Mouse (Mus musculus): ENCODE measurements around the gene C5ar1. TPM values are rescaled to one million over a fixed set of nuclear protein-coding genes. Genes with fewer than 3 reads are reported as not detected.
A peak's percentile ranks its signal among the peaks of the same experiment; 100 is the strongest.

C5ar1 gene
- polyA plus RNA-seq, 1 experiment, result 6.6 TPM

DNA sequence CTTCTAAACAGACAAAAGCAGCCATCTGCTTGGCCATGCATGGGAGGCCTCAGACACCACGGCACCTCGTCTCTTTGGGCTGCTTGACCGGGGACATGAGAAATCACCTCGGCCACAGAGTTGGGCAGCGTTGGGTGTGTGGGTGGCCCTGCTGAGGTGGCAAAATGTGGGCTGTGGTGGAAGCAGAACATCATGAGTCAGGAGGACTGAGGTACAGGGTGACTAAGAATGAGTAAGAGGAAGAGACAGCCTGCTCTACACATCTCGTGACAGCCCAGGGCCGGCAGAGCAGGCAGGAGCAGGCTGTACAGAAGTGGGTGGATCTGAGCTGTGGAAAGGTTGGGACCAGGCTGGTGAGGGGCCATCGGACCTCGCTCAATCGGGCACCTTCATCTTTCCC lies 51.8 kb downstream of the C5ar1 start:
- Histone ChIP-seq H3K4me1 (peaks cover 89% of the 10 kb centered on the region), H3K27me3 (replicated peaks) (no peaks in the 10 kb centered on the region), H3K36me3 (replicated peaks; ENCODE audit: low read length) (peaks cover 81% of the 10 kb centered on the region), H3K9me3 (no peaks in the 10 kb centered on the region), H3K4me3 (replicated peaks) (peak overlapping the region; percentile 73)
- no peak for TF ChIP-seq GATA1 (IDR thresholded peaks at IDR 0.05; ENCODE audit: borderline replicate concordance, low read length)
- TF ChIP-seq FLI1 (IDR thresholded peaks at IDR 0.05; ENCODE audit: low read length), result no peak

DNA sequence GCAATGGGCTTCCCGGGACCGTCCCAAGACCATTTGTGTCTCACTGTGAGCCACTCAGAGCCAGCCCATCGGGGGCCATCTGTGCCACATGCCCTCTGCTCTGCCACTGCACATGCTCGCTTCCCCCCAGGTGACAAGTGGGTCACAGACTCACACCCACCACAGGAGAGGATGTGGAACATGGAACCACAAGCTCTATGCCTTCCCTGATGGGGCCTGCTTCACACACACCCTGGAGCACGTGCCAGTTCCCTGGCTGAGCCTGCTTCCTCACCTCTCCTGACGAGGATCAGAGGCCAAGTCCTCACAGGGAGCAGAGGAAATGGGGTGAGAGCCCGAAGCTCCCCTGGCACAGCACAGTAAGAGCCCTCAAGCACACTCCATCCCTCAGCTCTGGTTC lies 52.3 kb downstream of the C5ar1 start:
- Histone ChIP-seq H3K4me3 (replicated peaks) (peak overlapping the region; percentile 73), H3K36me3 (replicated peaks; ENCODE audit: low read length) (peaks cover 84% of the 10 kb centered on the region), H3K4me1 (peaks cover 89% of the 10 kb centered on the region), H3K9me3 (no peaks in the 10 kb centered on the region), H3K27me3 (replicated peaks) (no peaks in the 10 kb centered on the region)
- TF ChIP-seq GATA1 (IDR thresholded peaks at IDR 0.05; ENCODE audit: borderline replicate concordance, low read length) (no peak), FLI1 (IDR thresholded peaks at IDR 0.05; ENCODE audit: low read length) (no peak)

DNA sequence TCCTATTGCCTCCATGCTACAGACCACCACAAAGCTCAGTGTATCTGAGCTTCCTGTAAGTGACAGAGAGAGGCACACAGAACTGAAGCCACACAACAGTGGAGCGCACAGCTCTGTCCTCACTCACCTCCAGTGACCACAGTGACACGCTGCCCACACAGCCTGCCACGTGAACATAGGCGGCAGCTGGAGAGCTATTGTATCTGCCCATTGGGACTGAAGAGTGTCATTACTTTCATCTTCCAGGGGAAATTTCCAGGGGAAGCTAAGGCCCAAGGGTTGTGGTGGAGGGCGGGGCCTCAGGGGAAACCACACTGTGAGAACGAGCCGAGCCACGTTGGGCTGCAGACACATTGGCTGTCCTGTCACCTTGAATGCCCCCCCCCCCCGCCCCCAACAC lies 54.5 kb downstream of the C5ar1 start:
- TF ChIP-seq GATA1 (IDR thresholded peaks at IDR 0.05; ENCODE audit: borderline replicate concordance, low read length) (no peak), FLI1 (IDR thresholded peaks at IDR 0.05; ENCODE audit: low read length) (no peak)
- H3K27me3 ChIP-seq (replicated peaks), result no peaks in the 10 kb centered on the region
- H3K4me3 ChIP-seq (replicated peaks), result peak overlapping the region; percentile 55
- peaks cover 91% of the 10 kb centered on the region for H3K4me1 ChIP-seq
- H3K36me3 ChIP-seq (replicated peaks; ENCODE audit: low read length), result peaks cover 82% of the 10 kb centered on the region
- H3K9me3 ChIP-seq, result no peaks in the 10 kb centered on the region

DNA sequence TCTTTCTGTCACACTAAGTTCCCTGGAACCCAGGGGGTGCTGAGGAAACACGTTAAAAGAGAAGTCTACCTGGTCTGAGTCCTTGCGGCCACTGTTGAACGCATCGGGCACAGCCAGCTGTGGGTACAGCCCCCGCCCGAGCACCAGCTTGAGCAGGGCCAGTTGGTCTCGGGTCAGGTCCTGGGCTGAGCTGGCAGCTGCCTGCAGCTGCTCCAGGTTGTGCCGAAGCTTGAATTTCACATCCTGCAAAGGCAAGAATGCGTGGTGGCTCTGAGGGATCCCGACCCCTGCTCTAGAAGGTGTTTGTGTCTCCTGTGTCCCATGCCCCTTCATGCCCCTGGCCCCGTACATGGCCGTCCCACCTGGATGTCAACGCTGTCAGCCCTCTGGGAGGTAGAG lies 55.8 kb downstream of the C5ar1 start:
- Histone ChIP-seq H3K4me1 (peaks cover 86% of the 10 kb centered on the region), H3K36me3 (replicated peaks; ENCODE audit: low read length) (peaks cover 82% of the 10 kb centered on the region), H3K4me3 (replicated peaks) (no peak overlapping the region), H3K9me3 (no peaks in the 10 kb centered on the region), H3K27me3 (replicated peaks) (no peaks in the 10 kb centered on the region)
- TF ChIP-seq GATA1 (IDR thresholded peaks at IDR 0.05; ENCODE audit: borderline replicate concordance, low read length), result no peak
- no peak for TF ChIP-seq FLI1 (IDR thresholded peaks at IDR 0.05; ENCODE audit: low read length)

DNA sequence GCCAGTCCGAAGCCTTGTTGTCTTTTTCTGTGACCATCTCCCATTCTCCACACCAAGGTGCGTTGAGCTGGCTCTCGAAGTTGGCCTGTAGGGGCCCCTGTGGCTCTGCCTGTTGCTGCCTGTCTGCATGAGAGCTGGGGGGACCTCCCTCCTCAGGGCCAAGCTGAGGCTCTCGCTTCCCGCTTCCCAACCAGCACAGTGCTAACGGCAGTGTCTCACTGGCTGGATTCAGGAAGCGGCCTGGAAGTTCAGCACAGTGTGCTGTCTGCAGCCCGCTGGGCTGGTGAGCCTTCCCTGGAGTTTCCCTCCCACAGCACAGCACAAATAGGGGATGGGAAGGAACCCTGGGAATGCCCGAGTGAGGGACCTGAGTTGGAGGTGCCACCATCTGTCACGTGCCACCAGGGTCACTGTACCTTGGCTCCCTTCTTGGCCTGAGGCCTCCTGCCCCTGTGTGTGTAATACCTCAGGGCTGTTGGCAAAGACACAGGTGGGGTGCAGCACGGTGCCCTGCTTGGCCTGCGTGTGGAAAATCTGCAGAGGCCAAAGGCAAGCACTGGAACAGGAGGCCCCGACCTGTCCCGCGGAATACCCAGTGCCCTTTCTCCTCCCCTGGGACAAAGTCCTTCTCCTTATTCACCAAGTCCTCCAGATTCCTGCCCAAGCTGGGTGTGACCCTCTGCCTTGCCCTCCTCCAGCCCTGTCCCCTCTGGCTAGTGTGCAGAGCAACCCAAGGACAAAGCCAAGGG lies 56.4 kb downstream of the C5ar1 start:
- TF ChIP-seq FLI1 (IDR thresholded peaks at IDR 0.05; ENCODE audit: low read length), result no peak
- no peak for TF ChIP-seq GATA1 (IDR thresholded peaks at IDR 0.05; ENCODE audit: borderline replicate concordance, low read length)
- H3K9me3 ChIP-seq, result no peaks in the 10 kb centered on the region
- H3K4me3 ChIP-seq (replicated peaks), result no peak overlapping the region
- H3K4me1 ChIP-seq, result peaks cover 85% of the 10 kb centered on the region
- H3K36me3 ChIP-seq (replicated peaks; ENCODE audit: low read length), result peaks cover 86% of the 10 kb centered on the region
- no peaks in the 10 kb centered on the region for H3K27me3 ChIP-seq (replicated peaks)

DNA sequence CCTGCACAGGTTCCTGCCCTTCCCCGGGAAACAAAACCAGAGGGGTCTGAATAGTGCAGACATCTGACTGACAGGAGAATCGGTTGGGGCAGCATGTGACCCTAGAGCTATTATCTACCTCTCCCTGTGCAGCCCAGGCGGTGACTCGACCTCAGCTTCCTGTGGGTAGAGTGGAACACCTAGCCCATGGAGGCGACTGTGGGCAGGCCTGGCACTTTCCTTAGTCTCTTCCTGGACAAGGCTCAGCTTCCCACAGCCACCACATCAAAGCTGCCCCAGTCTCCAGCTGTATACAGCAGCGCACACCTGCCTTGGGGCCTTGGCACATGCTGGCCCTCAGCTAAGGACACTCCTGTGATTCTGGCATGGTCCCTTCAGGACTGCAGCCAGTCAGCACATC lies 58.2 kb downstream of the C5ar1 start:
- Histone ChIP-seq H3K9me3 (no peaks in the 10 kb centered on the region), H3K4me1 (peaks cover 67% of the 10 kb centered on the region), H3K36me3 (replicated peaks; ENCODE audit: low read length) (peaks cover 92% of the 10 kb centered on the region), H3K27me3 (replicated peaks) (no peaks in the 10 kb centered on the region), H3K4me3 (replicated peaks) (peak overlapping the region; percentile 2)
- TF ChIP-seq FLI1 (IDR thresholded peaks at IDR 0.05; ENCODE audit: low read length) (no peak), GATA1 (IDR thresholded peaks at IDR 0.05; ENCODE audit: borderline replicate concordance, low read length) (no peak)

DNA sequence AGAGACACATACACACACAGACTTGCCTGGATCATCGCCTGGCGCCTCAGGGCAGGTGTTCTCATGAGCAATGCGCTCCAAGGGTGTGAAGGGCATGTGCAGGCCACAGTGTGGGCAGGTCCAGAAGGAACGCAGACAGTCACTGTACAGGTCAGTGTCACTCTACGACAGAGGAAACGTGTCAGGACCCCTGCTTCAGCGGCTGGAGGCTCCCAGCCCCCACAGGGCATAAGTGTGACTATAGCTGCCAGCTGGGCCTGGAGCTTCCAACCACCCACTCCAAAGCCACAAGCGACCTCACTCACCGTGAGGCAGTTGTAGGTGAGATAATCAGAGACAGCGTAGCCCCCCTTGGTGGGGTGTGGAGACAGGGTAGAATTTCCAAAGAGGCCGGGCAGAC lies 60.8 kb downstream of the C5ar1 start:
- H3K4me3 ChIP-seq (replicated peaks), result peak overlapping the region; percentile 2
- no peaks in the 10 kb centered on the region for H3K9me3 ChIP-seq
- no peaks in the 10 kb centered on the region for H3K27me3 ChIP-seq (replicated peaks)
- H3K36me3 ChIP-seq (replicated peaks; ENCODE audit: low read length), result peaks cover 71% of the 10 kb centered on the region
- H3K4me1 ChIP-seq, result peaks cover 50% of the 10 kb centered on the region
- TF ChIP-seq FLI1 (IDR thresholded peaks at IDR 0.05; ENCODE audit: low read length) (no peak), GATA1 (IDR thresholded peaks at IDR 0.05; ENCODE audit: borderline replicate concordance, low read length) (no peak)

DNA sequence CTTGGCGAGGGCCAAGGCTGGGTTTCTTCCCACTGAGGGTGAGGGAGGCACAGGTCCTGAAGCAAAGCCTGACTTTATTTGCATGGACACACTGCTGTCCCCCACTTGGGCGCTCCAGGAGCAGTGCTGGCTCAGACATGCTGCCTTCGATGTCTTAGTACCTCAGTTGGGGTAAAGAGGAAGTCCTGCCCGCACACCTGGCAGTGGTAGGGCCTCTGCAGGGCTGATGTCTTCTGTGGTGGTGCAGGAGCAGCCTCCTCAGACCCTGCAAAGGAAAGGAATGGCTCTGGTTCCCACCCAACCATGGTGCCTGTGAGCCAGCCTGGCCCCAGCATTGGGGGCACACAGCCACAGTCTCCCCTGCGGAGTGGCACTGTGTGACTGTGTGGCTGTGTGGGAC lies 62.2 kb downstream of the C5ar1 start:
- Histone ChIP-seq H3K27me3 (replicated peaks) (no peaks in the 10 kb centered on the region), H3K4me1 (peaks cover 53% of the 10 kb centered on the region), H3K4me3 (replicated peaks) (peak overlapping the region; percentile 18), H3K9me3 (no peaks in the 10 kb centered on the region), H3K36me3 (replicated peaks; ENCODE audit: low read length) (peaks cover 57% of the 10 kb centered on the region)
- TF ChIP-seq FLI1 (IDR thresholded peaks at IDR 0.05; ENCODE audit: low read length), result no peak
- no peak for TF ChIP-seq GATA1 (IDR thresholded peaks at IDR 0.05; ENCODE audit: borderline replicate concordance, low read length)

Other genes with a start within 250 kb of the C5ar1 start
- gene Bicra, start 211.6 kb downstream of the C5ar1 start, polyA plus RNA-seq (2012; ENCODE audit: insufficient read depth, low replicate concordance), result 30.6 and 132 TPM in 2 replicates
- 0.15 TPM in 1 of 2 replicates, not detected in the other for gene Zfp541, start 197.7 kb downstream of the C5ar1 start, polyA plus RNA-seq (2012; ENCODE audit: insufficient read depth, low replicate concordance)
- 161 and 318 TPM in 2 replicates for gene Napa, start 161.1 kb downstream of the C5ar1 start, polyA plus RNA-seq (2012; ENCODE audit: insufficient read depth, low replicate concordance)
- gene Kptn, start 139.6 kb downstream of the C5ar1 start, polyA plus RNA-seq (2012; ENCODE audit: insufficient read depth, low replicate concordance), result 5.7 and 14.1 TPM in 2 replicates
- not detected in 2 replicates for gene Slc8a2, start 129.7 kb downstream of the C5ar1 start, polyA plus RNA-seq (2012; ENCODE audit: insufficient read depth, low replicate concordance)
- gene Meis3, start 84.5 kb downstream of the C5ar1 start, polyA plus RNA-seq (2012; ENCODE audit: insufficient read depth, low replicate concordance), result 1.4 TPM in 1 of 2 replicates, not detected in the other
- 29.7 and 75.4 TPM in 2 replicates for gene Dhx34, start 37.5 kb downstream of the C5ar1 start, polyA plus RNA-seq (2012; ENCODE audit: insufficient read depth, low replicate concordance)
- 0.04 TPM in 1 of 2 replicates, not detected in the other for gene C5ar2, start 15.4 kb downstream of the C5ar1 start, polyA plus RNA-seq (2012; ENCODE audit: insufficient read depth, low replicate concordance)
- gene Inafm1, start 14.1 kb upstream of the C5ar1 start, polyA plus RNA-seq (2012; ENCODE audit: insufficient read depth, low replicate concordance), result 53.8 and 168 TPM in 2 replicates
- gene Ccdc9, start 27.3 kb upstream of the C5ar1 start, polyA plus RNA-seq (2012; ENCODE audit: insufficient read depth, low replicate concordance), result 27.8 and 101 TPM in 2 replicates
- 1,043 and 5,254 TPM in 2 replicates for gene Bbc3, start 48.9 kb upstream of the C5ar1 start, polyA plus RNA-seq (2012; ENCODE audit: insufficient read depth, low replicate concordance)
- gene Sae1, start 128.3 kb upstream of the C5ar1 start, polyA plus RNA-seq (2012; ENCODE audit: insufficient read depth, low replicate concordance), result 4.3 and 20.1 TPM in 2 replicates
- 59.1 and 96.9 TPM in 2 replicates for gene Zc3h4, start 141.4 kb upstream of the C5ar1 start, polyA plus RNA-seq (2012; ENCODE audit: insufficient read depth, low replicate concordance)
- gene Tmem160, start 193.2 kb upstream of the C5ar1 start, polyA plus RNA-seq (2012; ENCODE audit: insufficient read depth, low replicate concordance), result 185 and 233 TPM in 2 replicates
- not detected in 2 replicates for gene Npas1, start 218.2 kb upstream of the C5ar1 start, polyA plus RNA-seq (2012; ENCODE audit: insufficient read depth, low replicate concordance)